18 mouse cellular contexts compared by ENCODE assay signal in the genomic region with DNA sequence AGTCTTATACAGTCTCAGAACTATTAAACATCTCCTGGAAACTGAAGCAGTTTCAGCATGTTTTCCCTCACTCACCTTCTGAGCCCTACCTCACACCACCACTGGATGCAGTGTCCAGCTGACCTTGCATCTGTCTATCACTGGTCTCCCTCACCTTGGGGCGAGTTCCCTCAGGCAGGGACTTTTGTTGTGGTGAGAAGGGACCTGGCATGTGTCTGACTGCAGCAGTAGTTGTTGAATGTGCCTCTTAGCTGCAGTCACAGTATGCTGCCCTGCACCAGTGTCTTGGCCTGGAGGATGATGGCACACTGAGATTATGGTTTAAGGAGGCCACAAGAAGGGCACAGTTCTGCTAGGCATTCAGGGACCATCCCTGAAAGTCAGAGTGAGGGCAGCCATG. TPM values are rescaled to one million over a fixed set of nuclear protein-coding genes. Genes with fewer than 3 reads are reported as not detected.
DNase-seq lines count a peak whose midpoint lies in the region; ATAC-seq lines count a peak whose summit lies in the region.
"Had no signal": no experiment of that assay in that cellular context is flagged by ENCODE, and none has a peak within 500 bp of the region (broad histone marks: within the 10 kb centered on the region; RNA-seq: fewer than 3 reads in every experiment).

No protein-coding gene starts in this region.

- H3K4me2 ChIP-seq in heart, embryonic 16.5 days (ENCODE audit: low read depth, low read length) = no peak overlapping the region
- H3K4me2 ChIP-seq in limb, embryonic 12.5 days = no peak overlapping the region
- H3K4me2 ChIP-seq: embryonic facial prominence, embryonic 13.5 days; hindbrain, embryonic 12.5 days had no signal

- H3K36me3 ChIP-seq in heart, embryonic 16.5 days (ENCODE audit: control insufficient read depth, insufficient read depth) = no peaks in the 10 kb centered on the region
- no peaks in the 10 kb centered on the region for H3K36me3 ChIP-seq in limb, embryonic 12.5 days
- no peaks in the 10 kb centered on the region for H3K36me3 ChIP-seq in limb, embryonic 10.5 days
- H3K36me3 ChIP-seq: embryonic facial prominence, embryonic 13.5 days; hindbrain, embryonic 12.5 days had no signal

- H3K9ac ChIP-seq in heart, embryonic 16.5 days (ENCODE audit: low read length) = no peak overlapping the region
- 0 out of 2 replicates have a peak overlapping the region, but pooled peaks have one; percentile 12 for H3K9ac ChIP-seq in limb, embryonic 12.5 days (replicated peaks)
- H3K9ac ChIP-seq: embryonic facial prominence, embryonic 13.5 days; hindbrain, embryonic 12.5 days had no signal

- peaks cover 23% of the 10 kb centered on the region for H3K4me1 ChIP-seq in heart, embryonic 16.5 days (ENCODE audit: control insufficient read depth, insufficient read depth, low read length)
- 0 out of 2 replicates have a peak, but pooled peaks cover 3% of the 10 kb centered on the region for H3K4me1 ChIP-seq in limb, embryonic 12.5 days (replicated peaks)
- H3K4me1 ChIP-seq in limb, embryonic 10.5 days = no peaks in the 10 kb centered on the region

- no peak for DNase-seq in heart, adult 8-10 months (ENCODE audit: low spot score)
- no peak for DNase-seq in limb, embryonic 10.5 days (ENCODE audit: low spot score)
- peak; percentile 35 for DNase-seq in testis, postnatal 10 days (ENCODE audit: low spot score)
- no peak for DNase-seq in testis, postnatal 14 days (ENCODE audit: low spot score)
- DNase-seq: adrenal gland, adult 2 months; adrenal gland, postnatal 25 days; cerebellum, adult 18-20 months; cerebellum, adult 9-11 months; cerebellum, postnatal 36 days; gastrocnemius, postnatal 10 days; heart, postnatal 4 days had no signal

- H3K4me3 ChIP-seq in heart, embryonic 16.5 days (ENCODE audit: low read length) = no peak overlapping the region
- H3K4me3 ChIP-seq in limb, embryonic 12.5 days (replicated peaks) = no peak overlapping the region
- H3K4me3 ChIP-seq in limb, embryonic 10.5 days = no peak overlapping the region
- H3K4me3 ChIP-seq: embryonic facial prominence, embryonic 13.5 days; hindbrain, embryonic 12.5 days had no signal

- whole genome bisulfite sequencing in heart, embryonic 16.5 days = 43% methylated on average over 1 of the region's 1 CpGs
- 52% methylated on average over 1 of the region's 1 CpGs for WGBS in limb, embryonic 12.5 days
- 68% methylated on average over 1 of the region's 1 CpGs for WGBS in limb, embryonic 10.5 days

- ATAC-seq in heart, embryonic 16.5 days (replicated peaks; ENCODE audit: extremely low read depth, insufficient read depth, low FRiP score) = 0 out of 2 replicates have a peak, but pooled peaks have one; percentile 23
- no peak for ATAC-seq in limb, embryonic 12.5 days (ENCODE audit: insufficient number of reproducible peaks, insufficient read depth, low FRiP score, low TSS enrichment, low read depth)
- ATAC-seq: forebrain, embryonic 14.5 days; hindbrain, embryonic 16.5 days; inflammation-experienced regulatory T-cells, adult 6 months had no signal

- no peaks in the 10 kb centered on the region for H3K27me3 ChIP-seq in heart, embryonic 16.5 days (ENCODE audit: control insufficient read depth, insufficient read depth, low read length)
- no peaks in the 10 kb centered on the region for H3K27me3 ChIP-seq in limb, embryonic 12.5 days
- H3K27me3 ChIP-seq in limb, embryonic 10.5 days (ENCODE audit: low read depth, poor library complexity, severe bottlenecking) = no peaks in the 10 kb centered on the region
- H3K27me3 ChIP-seq: embryonic facial prominence, embryonic 13.5 days; hindbrain, embryonic 12.5 days had no signal

- H3K9me3 ChIP-seq in heart, embryonic 16.5 days (replicated peaks; ENCODE audit: control insufficient read depth, low read length) = no peaks in the 10 kb centered on the region
- H3K9me3 ChIP-seq in limb, embryonic 12.5 days = no peaks in the 10 kb centered on the region
- H3K9me3 ChIP-seq in limb, embryonic 10.5 days (replicated peaks) = no peaks in the 10 kb centered on the region
- H3K9me3 ChIP-seq: embryonic facial prominence, embryonic 13.5 days; hindbrain, embryonic 12.5 days had no signal

- 0 out of 2 replicates have a peak overlapping the region, but pooled peaks have one; percentile 17 for H3K27ac ChIP-seq in heart, embryonic 16.5 days (ENCODE audit: low read length)
- H3K27ac ChIP-seq in limb, embryonic 12.5 days = no peak overlapping the region
- no peak overlapping the region for H3K27ac ChIP-seq in limb, embryonic 10.5 days
- H3K27ac ChIP-seq: hindbrain, embryonic 12.5 days had no signal

RNA-seq across cellular contexts. Expression of gene Adcy9, which starts 19.2 kb away (rescaled TPM):
- polyA plus RNA-seq in heart, embryonic 16.5 days (2015; fragmentation: Nextera tagmentation; extraction: Ambion mirVana) = 1.1 and 1.6 TPM in 2 replicates
- 10 to 100 TPM; 21.7 to 24.0 (median 23.2) TPM for total RNA-seq in heart, adult 8-10 months (2022)
- polyA plus RNA-seq in limb, embryonic 12.5 days (2016; fragmentation: Nextera tagmentation; extraction: Ambion mirVana) = 1.6 and 1.7 TPM in 2 replicates
- 0.26 and 0.41 TPM in 2 replicates for polyA plus RNA-seq in limb, embryonic 10.5 days (2016; fragmentation: Nextera tagmentation; extraction: Ambion mirVana)
